Mouse (Mus musculus) hindbrain, embryonic 16.5 days (tissue): ENCODE measurements around the gene Tnfrsf19. TPM values are rescaled to one million over a fixed set of nuclear protein-coding genes. Genes with fewer than 3 reads are reported as not detected.

Experiments used
- ATAC-seq: fragments of 200-750 bp; cut with Nextera tagmentation; 2 replicates; pipeline ENCODE4 v1.8.0; 2017; ENCODE audit warnings: moderate TSS enrichment, moderate library complexity
- H3K27ac ChIP-seq: fragments of 300-500 bp; sonication (generic); 2 replicates; pipeline ENCODE4 v1.5.1; 2014; ENCODE audit warnings: low read depth, mild to moderate bottlenecking, control low read depth, low read length, moderate library complexity
- H3K27me3 ChIP-seq: fragments of 300-500 bp; sonication (generic); replicated peaks from 2 replicates; pipeline ENCODE4 v1.6.1; 2014; ENCODE audit warnings: low read length; ENCODE audit not compliant: control insufficient read depth, insufficient read depth
- H3K36me3 ChIP-seq: fragments of 300-500 bp; sonication (generic); 2 replicates; pipeline ENCODE4 v1.6.1; 2014; ENCODE audit warnings: mild to moderate bottlenecking, low read length, moderate library complexity, mixed read lengths; ENCODE audit not compliant: control insufficient read depth, insufficient read depth
- H3K4me1 ChIP-seq: fragments of 300-500 bp; sonication (generic); 2 replicates; pipeline ENCODE4 v1.6.1; 2014; ENCODE audit warnings: low read depth, low read length; ENCODE audit not compliant: control insufficient read depth, insufficient read depth
- H3K4me2 ChIP-seq: fragments of 300-500 bp; sonication (generic); 2 replicates; pipeline ENCODE4 v1.6.1; 2014; ENCODE audit warnings: mild to moderate bottlenecking, low read length, control low read depth, moderate library complexity
- H3K4me3 ChIP-seq: fragments of 300-500 bp; sonication (generic); 2 replicates; pipeline ENCODE4 v1.5.1; 2014; ENCODE audit warnings: mild to moderate bottlenecking, low read length, control low read depth, moderate library complexity
- H3K9ac ChIP-seq: fragments of 300-500 bp; sonication (generic); 2 replicates; pipeline ENCODE4 v1.6.1; 2014; ENCODE audit warnings: low read depth, mild to moderate bottlenecking, control low read depth, low read length, moderate library complexity
- H3K9me3 ChIP-seq: fragments of 300-500 bp; sonication (generic); 2 replicates; pipeline ENCODE4 v1.6.1; 2014; ENCODE audit warnings: mild to moderate bottlenecking, low read length, moderate library complexity; ENCODE audit not compliant: control insufficient read depth
- WGBS: fragments of 180-500 bp; shearing (Covaris S2); extraction: QIAGEN DNeasy Blood & Tissue Kit; methylation state at CpG from one replicate; pipeline ENCODE4 v1.1.7; 2014; 5-methylcytosine and 5-hydroxymethylcytosine counted together
- polyA plus RNA-seq: library from polyadenylated mRNA; unstranded; fragments of >200 nt; fragmentation: Nextera tagmentation; extraction: Ambion mirVana; gene quantifications from 2 replicates; pipeline ENCODE4 v1.2.1, GENCODE M21; 2015

Tnfrsf19 gene
- polyA plus RNA-seq, 1 experiment from 2014 or later, result 29.8 TPM

DNA sequence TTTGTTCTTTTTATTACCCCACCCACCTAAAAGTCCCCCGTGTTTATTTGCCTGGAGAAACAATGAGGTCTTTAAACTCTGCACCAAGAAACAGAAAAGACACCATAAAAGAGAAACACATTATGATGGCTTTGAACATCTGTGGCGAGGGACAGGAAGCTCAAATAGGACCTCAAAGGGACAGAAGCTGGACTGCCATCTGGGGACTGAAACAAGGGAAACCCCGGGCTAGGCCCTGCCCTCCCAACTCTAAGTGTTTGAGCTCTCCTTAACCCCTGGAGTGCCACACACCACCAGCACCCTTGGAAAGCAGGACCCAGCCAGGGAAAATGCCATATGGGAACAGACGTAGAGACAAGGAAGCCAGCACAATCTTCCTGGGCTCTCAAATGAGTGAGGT lies 61.2 kb downstream of the Tnfrsf19 start:
- no peaks in the 10 kb centered on the region for H3K9me3 ChIP-seq
- ATAC-seq, result no peak
- no peak overlapping the region for H3K9ac ChIP-seq
- no peak overlapping the region for H3K4me2 ChIP-seq
- peaks cover 3% of the 10 kb centered on the region; the same call in 1 of the 2 replicates for H3K4me1 ChIP-seq
- H3K4me3 ChIP-seq, result no peak overlapping the region
- WGBS, result 24% methylated on average over 4 of the region's 4 CpGs
- H3K27me3 ChIP-seq, result no peaks in the 10 kb centered on the region; the same call in 1 of the 2 replicates
- H3K27ac ChIP-seq, result no peak overlapping the region; the same call in 1 of the 2 replicates
- no peaks in the 10 kb centered on the region for H3K36me3 ChIP-seq

- Histone ChIP-seq H3K9me3 (no peaks in the 10 kb centered on the region), H3K4me1 (peaks cover 3% of the 10 kb centered on the region; the same call in 1 of the 2 replicates), H3K9ac (no peak overlapping the region), H3K27me3 (no peaks in the 10 kb centered on the region; the same call in 1 of the 2 replicates), H3K4me2 (no peak overlapping the region), H3K27ac (0 out of 2 replicates have a peak overlapping the region, but pooled peaks have one; percentile 16), H3K4me3 (no peak overlapping the region), H3K36me3 (no peaks in the 10 kb centered on the region)
- WGBS, result 63% methylated on average over 6 of the region's 6 CpGs
- ATAC-seq, result no peak
These were observed 62.0 kb downstream of the Tnfrsf19 start for GRCm38 (mm10) chr14:60984266-60984665.

DNA sequence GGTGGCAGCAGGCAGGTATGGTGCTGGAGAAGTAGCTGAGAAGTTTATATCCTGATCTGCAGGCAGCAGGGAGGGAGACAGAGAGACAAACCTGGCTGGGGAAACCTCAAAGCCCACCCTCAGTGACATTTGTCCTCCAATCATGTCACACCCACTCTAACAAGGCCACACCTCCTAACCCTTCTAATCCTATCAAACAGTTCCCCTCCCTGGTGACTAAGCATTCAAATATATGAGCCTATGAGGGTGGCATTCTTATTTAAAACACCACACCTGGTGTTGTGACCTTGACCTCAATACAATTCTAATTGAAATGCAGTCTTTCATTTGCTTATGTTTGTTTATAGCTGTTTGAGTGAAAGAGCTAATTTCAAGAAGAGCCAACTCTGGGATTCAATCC lies 64.2 kb downstream of the Tnfrsf19 start:
- Histone ChIP-seq H3K9ac (no peak overlapping the region), H3K9me3 (no peaks in the 10 kb centered on the region), H3K4me2 (no peak overlapping the region), H3K4me1 (peaks cover 3% of the 10 kb centered on the region; the same call in 1 of the 2 replicates), H3K27ac (no peak overlapping the region), H3K27me3 (no peaks in the 10 kb centered on the region; the same call in none of the 2 replicates), H3K36me3 (no peaks in the 10 kb centered on the region), H3K4me3 (no peak overlapping the region)
- no peak for ATAC-seq

GRCm38 (mm10) chr14:60980244-60980887 lies 65.9 kb downstream of the Tnfrsf19 start:
- no peak overlapping the region for H3K4me3 ChIP-seq

GRCm38 (mm10) chr14:60978129-60978528 lies 68.2 kb downstream of the Tnfrsf19 start:
- Histone ChIP-seq H3K27ac (no peak overlapping the region), H3K4me2 (no peak overlapping the region), H3K4me3 (no peak overlapping the region), H3K27me3 (no peaks in the 10 kb centered on the region; the same call in 1 of the 2 replicates), H3K4me1 (no peaks in the 10 kb centered on the region), H3K9me3 (no peaks in the 10 kb centered on the region), H3K9ac (no peak overlapping the region), H3K36me3 (peaks cover 2% of the 10 kb centered on the region; the same call in 1 of the 2 replicates)
- no peak for ATAC-seq
- WGBS, result 78% methylated on average over 6 of the region's 6 CpGs

More at GRCm38 (mm10) chr14:60980244-60980887, 65.9 kb downstream of the Tnfrsf19 start:
- Histone ChIP-seq H3K27ac (no peak overlapping the region), H3K27me3 (no peaks in the 10 kb centered on the region; the same call in none of the 2 replicates), H3K36me3 (no peaks in the 10 kb centered on the region), H3K4me2 (no peak overlapping the region), H3K9ac (no peak overlapping the region), H3K9me3 (no peaks in the 10 kb centered on the region), H3K4me1 (peaks cover 3% of the 10 kb centered on the region; the same call in 1 of the 2 replicates)
- 95% methylated on average over 5 of the region's 5 CpGs for WGBS
- ATAC-seq, result no peak

DNA sequence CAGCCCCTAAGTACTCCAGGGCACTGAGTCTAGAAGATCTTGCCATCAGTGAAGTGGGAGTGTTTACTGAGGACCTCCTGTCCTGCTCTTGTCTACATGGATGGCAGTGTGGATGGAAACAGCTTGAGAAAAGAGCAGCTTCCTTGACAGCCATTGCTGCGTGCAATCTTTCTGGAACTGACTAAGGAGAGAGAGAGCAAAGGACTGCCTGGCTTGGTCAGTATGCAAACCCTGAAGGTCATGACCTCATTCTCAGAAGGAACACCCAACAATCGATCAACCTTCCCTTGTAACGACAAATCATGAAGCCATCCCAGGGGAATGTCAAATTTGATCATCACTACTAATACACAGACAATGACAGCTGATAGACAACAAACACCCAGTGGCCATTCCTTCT lies 70.1 kb downstream of the Tnfrsf19 start:
- no peak for ATAC-seq
- H3K36me3 ChIP-seq, result peaks cover 5% of the 10 kb centered on the region
- H3K27me3 ChIP-seq, result no peaks in the 10 kb centered on the region; the same call in 1 of the 2 replicates
- no peaks in the 10 kb centered on the region for H3K4me1 ChIP-seq
- H3K4me3 ChIP-seq, result no peak overlapping the region
- WGBS, result 77% methylated on average over 3 of the region's 3 CpGs
- H3K9me3 ChIP-seq, result no peaks in the 10 kb centered on the region
- no peak overlapping the region for H3K27ac ChIP-seq
- H3K4me2 ChIP-seq, result no peak overlapping the region
- H3K9ac ChIP-seq, result no peak overlapping the region

- Histone ChIP-seq H3K27ac (no peak overlapping the region), H3K4me2 (no peak overlapping the region), H3K4me1 (no peaks in the 10 kb centered on the region), H3K4me3 (no peak overlapping the region), H3K36me3 (peaks cover 5% of the 10 kb centered on the region), H3K9me3 (no peaks in the 10 kb centered on the region), H3K27me3 (no peaks in the 10 kb centered on the region; the same call in 1 of the 2 replicates), H3K9ac (no peak overlapping the region)
- no peak for ATAC-seq
- 81% methylated on average over 3 of the region's 3 CpGs for WGBS
These were observed 70.6 kb downstream of the Tnfrsf19 start for GRCm38 (mm10) chr14:60975736-60976135.

DNA sequence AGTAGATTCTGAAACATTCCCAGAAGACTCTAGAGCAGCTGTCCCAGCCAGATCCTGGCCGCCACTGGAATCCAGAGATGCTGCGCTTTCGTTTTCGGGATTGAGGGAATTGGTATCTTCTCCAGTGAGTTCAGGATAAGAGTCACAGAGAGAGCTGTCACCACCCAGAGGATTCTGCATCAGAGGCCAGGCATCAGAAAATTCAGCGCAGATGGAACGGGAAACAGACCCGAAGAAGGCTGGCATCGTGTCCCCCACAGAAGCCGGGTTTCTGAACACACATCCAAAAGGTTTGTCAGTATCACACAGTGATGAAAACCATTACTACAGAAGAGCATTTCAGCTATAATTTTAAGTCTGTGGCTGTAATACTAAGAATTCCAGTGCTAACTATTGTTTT lies 75.3 kb downstream of the Tnfrsf19 start:
- no peak overlapping the region for H3K4me3 ChIP-seq
- H3K9ac ChIP-seq, result no peak overlapping the region
- H3K4me2 ChIP-seq, result no peak overlapping the region
- 96% methylated on average over 9 of the region's 9 CpGs for WGBS
- no peak overlapping the region for H3K27ac ChIP-seq
- ATAC-seq, result no peak
- H3K9me3 ChIP-seq, result no peaks in the 10 kb centered on the region
- peaks cover 5% of the 10 kb centered on the region for H3K36me3 ChIP-seq
- no peaks in the 10 kb centered on the region for H3K27me3 ChIP-seq
- H3K4me1 ChIP-seq, result no peaks in the 10 kb centered on the region

DNA sequence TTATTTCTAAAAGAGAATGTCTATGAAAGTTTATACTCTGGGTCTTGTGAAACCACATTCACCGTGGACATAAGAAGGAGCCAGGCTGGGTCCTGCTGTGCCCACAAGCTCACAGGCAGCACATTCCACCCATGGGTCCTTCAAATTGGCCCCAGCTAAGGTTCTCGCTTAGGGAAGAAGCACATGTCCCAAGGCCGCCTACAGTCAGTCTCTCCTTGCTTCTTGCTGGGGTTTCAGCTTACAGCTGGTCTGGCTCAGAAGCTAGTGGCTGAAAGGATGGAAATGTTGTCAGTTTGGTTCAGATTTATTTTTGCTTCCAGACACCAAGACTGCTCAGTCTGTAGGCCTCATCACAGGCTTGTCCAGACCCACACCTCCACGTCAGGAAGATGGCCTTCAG lies 80.2 kb downstream of the Tnfrsf19 start:
- 89% methylated on average over 4 of the region's 4 CpGs for WGBS
- H3K4me1 ChIP-seq, result no peaks in the 10 kb centered on the region
- H3K27me3 ChIP-seq, result no peaks in the 10 kb centered on the region
- no peaks in the 10 kb centered on the region for H3K9me3 ChIP-seq
- ATAC-seq, result no peak
- no peak overlapping the region for H3K9ac ChIP-seq
- H3K27ac ChIP-seq, result no peak overlapping the region
- no peak overlapping the region for H3K4me2 ChIP-seq
- no peak overlapping the region for H3K4me3 ChIP-seq
- H3K36me3 ChIP-seq, result no peaks in the 10 kb centered on the region
